Mouse (Mus musculus) layer of hippocampus, postnatal 36 days (tissue): ENCODE results near the gene Tctn3. TPM values are rescaled to one million over a fixed set of nuclear protein-coding genes. Genes with fewer than 3 reads are reported as not detected.

Source experiments
- DNase-seq, 2 experiments: peaks; one replicate each; pipeline ENCODE4 v3.0.0; 2022
- total RNA-seq, 2 experiments: library from RNA; stranded (reverse); gene quantifications; 2 replicates each; pipeline ENCODE4 v1.2.3; 2021

Gene Tctn3
- total RNA-seq, 2 experiments from 2014 or later = 14.4 to 17.1 TPM

GRCm38 (mm10) chr19:40555136-40555535, 56.9 kb downstream of the Tctn3 start:
- DNase-seq = no peak

GRCm38 (mm10) chr19:40554343-40554742, 57.7 kb downstream of the Tctn3 start:
- no peak for DNase-seq

GRCm38 (mm10) chr19:40553849-40554248, 58.2 kb downstream of the Tctn3 start:
- no peak for DNase-seq

GRCm38 (mm10) chr19:40553014-40553789, 58.8 kb downstream of the Tctn3 start:
- no peak for DNase-seq

- no peak for DNase-seq
Observed at GRCm38 (mm10) chr19:40549516-40550135, 62.4 kb downstream of the Tctn3 start.

- DNase-seq = no peak
Observed at GRCm38 (mm10) chr19:40548796-40549515, 63.1 kb downstream of the Tctn3 start.

- DNase-seq = no peak
Observed at GRCm38 (mm10) chr19:40548386-40548785, 63.6 kb downstream of the Tctn3 start.

Other genes starting within 250 kb of the Tctn3 start
- gene Sorbs1, start 98.5 kb downstream of the Tctn3 start, total RNA-seq = 100 to 1,000 TPM; 195 to 227 TPM
- 10 to 100 TPM; 22.8 to 23.0 TPM for gene Aldh18a1, start 23.8 kb downstream of the Tctn3 start, total RNA-seq
- gene Entpd1, start 133 bp upstream of the Tctn3 start, total RNA-seq = 10 to 100 TPM; 17.6 to 20.4 TPM
- under 1 TPM; 0.15 to 0.40 TPM for gene Cc2d2b, start 136.5 kb upstream of the Tctn3 start, total RNA-seq
- 1 to 10 TPM; 7.8 to 7.9 TPM for gene Ccnj, start 219.0 kb upstream of the Tctn3 start, total RNA-seq